Mouse (Mus musculus) left cerebral cortex, adult 11 months (tissue): ENCODE results near the gene Iqsec2.
"Not testable (repeated sequence)": the region's sequence is repeated elsewhere in the genome, so short reads cannot be mapped to it uniquely, and the experiment has no call there.

Experiments
- DNase-seq: peaks from one replicate; pipeline ENCODE4 v3.0.0; 2022; ENCODE audit warnings: low spot score

Gene Iqsec2

DNA sequence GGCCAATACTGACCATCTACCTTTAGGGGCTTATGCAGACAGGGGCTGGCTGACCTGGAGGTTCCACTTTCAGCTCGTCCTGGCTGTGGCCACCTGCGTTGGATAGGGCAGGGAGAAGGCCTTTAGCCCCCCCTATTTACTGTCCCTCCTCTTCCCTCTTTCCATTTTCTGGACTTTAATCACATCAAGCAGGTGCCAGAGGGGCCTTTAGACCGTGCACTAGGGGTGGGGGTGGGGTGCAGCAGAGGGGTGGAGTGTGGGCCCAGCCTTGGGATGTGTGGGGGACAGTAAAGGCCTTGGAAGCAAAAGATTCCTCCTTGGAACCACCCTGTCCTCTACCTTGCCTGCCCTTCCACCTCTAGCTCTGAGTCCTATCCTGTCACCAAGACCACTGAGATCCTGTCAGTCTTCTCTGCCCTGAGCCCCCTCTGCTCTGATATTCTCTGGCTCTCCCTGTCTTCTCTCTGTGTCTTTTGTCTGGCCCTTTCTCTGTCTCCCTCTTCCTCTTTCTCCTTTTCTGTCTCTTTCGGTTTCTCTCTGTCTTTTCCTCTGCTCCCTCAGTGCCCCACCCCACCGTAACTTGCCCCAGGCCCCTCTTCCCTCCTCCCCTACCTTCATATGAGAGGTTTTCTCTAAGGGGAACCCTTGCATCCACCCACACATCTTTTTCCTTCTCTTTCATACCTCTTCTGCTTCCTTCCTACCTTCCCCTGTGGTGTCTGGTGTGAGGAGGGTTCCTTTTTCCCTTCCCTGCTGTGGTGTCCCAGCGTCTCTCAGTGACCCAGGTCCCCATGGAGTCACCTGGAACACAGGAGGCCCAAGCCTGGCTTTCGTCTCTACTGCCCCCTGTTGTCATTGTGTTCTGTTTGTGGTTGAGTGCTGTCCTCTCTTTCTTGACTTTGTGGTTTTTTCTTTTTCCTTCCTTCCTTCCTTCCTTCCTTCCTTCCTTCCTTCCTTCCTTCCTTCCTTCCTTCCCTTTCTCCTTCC lies 35.9 kb downstream of the Iqsec2 start:
- no peak for DNase-seq

DNA sequence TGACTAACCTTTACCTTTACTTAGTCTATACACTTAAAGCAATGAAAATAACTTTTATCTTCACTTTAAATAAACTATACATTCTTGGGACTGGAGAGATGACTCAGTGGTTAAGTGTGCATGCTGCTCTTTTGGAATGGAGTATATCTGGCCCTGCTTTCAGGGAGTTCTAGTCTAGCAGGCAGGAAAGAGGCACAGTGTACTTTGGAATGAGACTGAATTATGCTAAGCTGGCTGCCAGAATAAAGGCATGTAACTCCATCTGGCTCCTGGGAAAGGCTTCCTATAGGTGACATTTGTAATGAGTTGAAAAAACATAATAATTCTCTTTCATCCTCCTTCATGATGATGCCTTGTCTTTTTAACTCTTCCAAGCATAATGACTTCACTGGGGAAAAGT lies 43.1 kb downstream of the Iqsec2 start:
- DNase-seq, result no peak

DNA sequence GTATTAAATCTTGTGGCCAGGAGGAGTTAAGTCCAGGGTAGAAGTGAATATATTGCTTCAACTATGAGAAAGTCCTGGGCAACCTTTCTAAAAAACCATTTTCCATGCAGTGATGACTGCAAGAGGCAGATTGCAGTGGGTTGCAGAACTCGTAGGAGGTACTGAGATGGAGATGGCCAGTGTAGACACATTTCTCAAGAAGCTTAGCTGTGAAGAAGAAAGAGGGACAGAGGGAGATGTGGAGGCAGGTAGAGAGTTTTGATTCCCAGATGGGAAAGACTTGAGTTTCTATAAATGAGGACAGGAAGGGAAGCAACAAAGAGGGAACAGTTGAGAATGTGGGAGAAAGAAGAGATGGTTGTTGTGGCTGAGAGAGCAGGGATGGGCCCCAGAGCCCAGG lies 47.2 kb downstream of the Iqsec2 start:
- DNase-seq, result no peak

DNA sequence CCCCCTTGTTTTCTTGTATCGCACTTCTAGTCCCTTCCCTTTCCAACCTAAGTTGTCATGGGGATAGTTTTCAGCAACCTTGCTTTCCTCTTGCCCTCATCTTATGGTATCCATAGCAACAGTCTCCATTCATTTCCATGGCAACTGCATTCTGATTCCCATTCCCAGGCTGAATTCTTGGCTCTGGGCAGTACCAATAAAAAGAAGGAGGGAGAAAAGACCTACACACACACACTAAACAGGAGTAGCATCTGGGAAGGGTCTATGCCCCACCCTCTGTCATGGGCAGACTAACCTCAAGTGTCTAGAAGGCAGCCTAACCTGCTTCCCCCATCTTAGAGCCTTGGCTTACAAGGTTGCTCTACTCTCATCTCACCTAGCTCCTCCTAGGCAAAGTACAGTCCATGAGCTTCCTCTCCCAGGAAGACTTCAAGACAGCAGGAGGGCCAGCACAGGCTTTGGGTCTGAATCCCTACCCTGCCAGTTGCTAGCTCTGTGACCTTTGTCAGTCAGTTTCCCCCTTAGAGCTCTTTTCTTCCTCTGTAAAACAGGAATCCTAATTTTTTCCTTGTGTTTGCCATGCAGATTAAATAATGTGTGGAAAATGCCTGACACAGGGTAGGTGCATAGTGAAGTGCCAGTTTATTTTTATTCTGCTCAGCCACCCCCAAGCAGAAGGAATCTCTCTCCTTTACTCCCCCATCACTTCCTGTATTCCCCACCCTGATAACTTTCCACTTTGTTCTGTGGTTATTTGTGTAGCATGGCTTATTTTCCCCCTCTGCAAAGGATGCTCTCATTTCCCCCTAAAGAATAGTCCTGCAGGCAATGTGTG lies 54.0 kb downstream of the Iqsec2 start:
- DNase-seq, result no peak

DNA sequence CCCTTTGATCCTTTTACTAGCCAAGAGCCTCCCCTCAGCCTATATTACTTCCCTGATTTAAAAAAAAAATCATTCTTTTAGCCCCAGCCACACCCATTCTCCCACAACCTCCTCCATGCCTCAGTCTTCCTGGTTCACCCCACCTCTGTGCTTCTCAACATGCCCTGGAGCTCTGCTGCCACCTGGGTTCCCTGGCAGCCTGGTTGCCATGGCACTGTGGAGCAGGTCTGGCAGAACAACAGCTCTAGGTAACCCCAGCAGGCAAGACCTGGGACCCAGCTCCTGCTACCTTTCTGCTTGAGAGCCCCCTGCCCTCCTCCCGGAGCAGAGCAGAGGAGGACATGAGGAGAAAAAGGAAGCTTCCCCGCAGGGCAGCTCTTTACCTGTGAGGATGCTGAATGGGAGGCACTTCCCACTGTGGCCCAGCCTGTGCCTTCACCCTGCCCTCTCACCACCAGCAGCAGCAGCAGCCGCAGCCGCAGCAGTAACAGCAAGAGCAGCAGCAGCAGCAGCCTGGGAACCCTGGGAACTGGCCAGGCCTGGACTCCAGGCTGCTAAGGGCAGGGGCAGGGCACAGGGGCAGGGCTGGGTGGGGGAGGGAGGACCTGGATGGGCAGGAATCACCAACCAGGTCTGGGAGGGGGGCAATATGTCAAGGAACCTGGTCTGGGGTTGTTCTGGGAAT lies 57.8 kb downstream of the Iqsec2 start:
- no peak for DNase-seq

DNA sequence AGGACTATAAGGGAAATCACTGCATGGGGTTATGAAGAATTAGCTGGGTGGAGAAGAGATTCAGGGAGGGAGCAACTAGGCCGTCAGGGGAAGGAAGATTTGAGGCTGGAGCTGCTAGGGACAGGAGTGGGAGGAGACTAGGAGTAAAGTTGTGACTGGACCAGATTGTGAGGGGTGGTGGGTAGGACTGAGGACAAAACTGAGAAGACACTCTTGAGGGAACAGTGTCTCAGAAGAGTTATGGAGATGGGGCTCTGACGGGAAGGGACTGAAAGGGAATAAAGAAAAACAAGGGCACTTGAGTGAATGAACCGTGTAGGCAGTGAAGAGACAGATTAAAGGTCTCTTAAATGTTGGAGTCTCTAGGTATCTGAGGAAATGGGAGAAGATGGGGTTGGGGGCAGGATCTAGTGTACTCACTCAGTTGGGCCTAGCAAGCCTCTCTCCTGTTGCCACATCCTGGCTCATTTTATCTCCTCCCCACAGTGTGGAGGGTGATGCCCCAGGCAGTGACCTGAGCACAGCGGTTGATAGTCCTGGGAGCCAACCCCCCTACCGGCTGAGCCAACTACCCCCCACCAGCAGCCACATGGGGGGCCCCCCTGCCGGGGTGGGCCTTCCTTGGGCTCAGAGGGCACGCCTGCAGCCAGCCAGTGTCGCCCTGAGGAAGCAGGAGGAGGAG lies 58.5 kb downstream of the Iqsec2 start:
- DNase-seq, result no peak

DNA sequence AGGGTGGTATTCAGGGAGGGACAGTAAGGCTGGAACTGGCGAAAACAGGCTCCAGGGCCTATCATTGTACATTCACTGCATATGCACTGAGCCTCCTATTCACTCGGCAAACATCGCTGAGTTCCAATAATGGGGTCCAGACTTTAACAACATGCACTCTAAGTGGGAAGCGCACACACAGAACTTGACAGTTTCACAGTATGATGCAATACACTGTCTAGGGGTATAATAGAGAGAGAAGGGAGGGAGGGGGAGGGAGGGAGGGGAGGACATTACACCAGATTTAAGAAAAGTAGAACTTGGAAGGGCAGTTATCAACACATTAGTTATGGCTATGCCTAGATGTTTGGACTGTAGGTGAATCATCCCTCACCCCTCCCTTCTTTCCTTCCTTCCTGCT lies 59.2 kb downstream of the Iqsec2 start:
- no peak for DNase-seq

DNA sequence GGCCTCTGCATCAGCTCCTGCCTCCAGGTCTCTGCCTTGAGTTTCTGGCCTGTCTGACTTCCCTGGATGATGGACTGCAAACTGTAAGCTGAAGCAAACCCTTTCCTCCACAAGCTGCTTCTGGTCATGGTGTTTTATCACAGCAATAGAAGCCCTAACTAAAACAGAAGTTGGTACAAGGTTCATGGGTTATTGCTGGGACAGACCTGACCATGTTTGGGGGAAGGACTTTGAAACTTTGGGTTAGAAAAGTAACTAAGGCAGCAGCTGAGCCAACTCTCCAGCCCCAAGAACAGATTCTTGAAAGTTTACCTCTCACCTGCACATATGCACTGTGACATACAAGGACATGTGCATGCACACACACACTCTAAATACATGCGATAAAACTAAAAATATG lies 61.4 kb downstream of the Iqsec2 start:
- DNase-seq, result no peak

DNA sequence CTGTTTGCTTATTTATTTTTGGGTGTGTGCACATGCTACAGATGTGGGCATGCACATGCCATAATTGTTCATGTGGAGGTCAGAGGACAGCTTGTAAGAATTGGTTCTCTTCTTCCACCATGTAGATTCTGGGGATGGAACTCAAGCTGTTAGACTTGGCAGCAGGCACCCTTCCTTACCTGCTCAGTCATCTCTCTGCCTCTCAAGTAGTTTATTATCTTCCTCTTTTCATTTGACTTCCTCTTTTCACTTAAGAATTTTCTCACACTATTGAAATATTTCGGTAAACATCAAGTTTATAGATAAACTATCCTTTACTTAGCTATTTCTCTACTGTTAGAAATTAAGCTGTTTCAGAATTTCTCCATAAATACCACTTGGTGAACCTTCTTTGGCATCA lies 70.6 kb downstream of the Iqsec2 start:
- DNase-seq, result no peak

DNA sequence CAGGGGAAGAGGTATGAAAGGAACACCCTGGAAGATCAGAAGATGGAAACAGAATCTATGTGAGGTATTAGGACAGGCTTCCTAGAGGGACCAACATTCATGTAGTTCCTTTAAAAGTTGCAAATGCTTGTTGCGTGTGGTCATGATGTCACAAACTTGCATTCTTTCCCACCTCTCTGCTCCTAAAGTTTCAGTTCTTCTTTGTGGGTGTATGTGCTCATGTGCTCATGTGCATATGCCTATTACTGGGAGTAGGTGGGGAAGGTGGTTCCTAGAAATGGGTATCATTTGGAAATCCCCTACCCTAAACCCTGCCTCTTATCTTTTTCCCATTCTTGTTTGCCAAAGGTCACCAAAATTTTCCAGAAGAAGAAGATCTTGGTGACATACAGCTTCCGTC lies 74.5 kb downstream of the Iqsec2 start:
- DNase-seq, result no peak

DNA sequence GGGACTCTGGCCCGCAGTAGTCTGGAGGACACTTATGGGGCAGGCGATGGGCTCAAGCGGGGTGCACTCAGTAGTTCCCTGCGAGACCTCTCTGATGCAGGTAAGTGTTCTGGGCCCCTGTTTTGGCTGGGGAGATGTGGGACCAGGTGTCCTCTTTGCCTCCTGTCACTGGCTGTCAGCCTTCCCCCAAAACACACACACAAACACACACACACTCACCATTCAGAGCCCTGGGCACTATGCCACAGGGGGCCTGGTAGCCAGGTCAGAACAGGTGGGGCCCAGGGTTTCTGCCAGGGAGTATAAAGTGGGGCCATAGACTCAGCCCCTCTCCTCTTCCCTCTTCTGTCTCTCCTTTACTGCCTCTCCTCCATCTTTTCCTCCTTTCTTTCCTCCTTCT lies 77.7 kb downstream of the Iqsec2 start:
- no peak for DNase-seq

DNA sequence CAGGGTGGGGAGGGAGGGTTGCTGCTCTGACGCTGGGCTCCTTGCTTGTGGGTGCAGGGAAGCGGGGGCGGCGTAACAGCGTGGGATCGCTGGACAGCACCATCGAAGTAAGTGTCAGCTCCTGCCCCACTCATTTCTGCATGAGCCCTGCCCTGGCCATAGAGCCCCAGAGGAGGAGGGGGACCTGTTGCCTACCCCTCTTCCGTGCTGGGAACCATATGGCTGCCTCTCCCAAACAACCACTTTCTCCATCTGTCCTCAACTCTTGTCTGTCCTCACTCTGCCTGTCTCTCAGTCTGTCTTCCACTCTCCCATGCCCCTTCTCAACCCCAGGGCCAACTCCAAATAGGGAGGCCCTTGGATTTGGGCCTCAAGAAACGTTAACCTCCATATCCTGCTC lies 78.2 kb downstream of the Iqsec2 start:
- no peak for DNase-seq

DNA sequence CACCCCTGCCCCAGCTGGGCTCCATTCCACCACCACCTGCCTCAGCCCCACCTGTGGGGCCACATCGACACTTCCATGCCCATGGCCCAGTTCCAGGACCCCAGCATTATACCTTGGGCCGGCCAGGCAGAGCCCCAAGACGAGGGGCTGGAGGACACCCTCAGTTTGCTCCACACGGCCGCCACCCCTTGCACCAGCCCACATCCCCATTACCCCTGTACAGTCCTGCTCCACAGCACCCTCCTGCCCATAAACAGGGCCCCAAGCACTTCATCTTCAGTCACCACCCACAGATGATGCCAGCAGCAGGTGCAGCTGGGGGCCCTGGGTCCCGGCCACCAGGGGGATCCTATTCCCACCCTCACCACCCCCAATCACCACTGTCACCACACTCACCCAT lies 79.2 kb downstream of the Iqsec2 start:
- DNase-seq, result no peak

DNA sequence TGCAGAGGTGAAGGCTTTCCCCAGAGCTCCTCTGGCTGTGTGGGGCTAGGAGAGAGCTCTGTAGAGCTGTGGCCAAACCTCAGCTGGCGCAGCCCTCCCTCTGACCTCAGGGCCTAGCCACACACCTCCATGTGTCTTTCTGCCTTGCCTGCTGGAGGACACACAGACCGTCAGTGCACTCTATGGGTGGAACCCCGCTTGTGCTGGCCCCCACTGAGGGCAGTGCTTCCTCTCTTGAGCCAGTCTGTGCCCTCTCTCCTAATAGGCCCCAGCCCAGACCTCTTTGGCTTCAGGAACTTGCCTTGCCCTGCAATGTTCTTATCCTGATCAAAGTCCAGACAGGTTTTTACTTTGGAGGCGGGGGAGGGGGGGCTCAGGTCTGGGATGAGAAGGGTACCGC lies 80.2 kb downstream of the Iqsec2 start:
- no peak for DNase-seq

DNA sequence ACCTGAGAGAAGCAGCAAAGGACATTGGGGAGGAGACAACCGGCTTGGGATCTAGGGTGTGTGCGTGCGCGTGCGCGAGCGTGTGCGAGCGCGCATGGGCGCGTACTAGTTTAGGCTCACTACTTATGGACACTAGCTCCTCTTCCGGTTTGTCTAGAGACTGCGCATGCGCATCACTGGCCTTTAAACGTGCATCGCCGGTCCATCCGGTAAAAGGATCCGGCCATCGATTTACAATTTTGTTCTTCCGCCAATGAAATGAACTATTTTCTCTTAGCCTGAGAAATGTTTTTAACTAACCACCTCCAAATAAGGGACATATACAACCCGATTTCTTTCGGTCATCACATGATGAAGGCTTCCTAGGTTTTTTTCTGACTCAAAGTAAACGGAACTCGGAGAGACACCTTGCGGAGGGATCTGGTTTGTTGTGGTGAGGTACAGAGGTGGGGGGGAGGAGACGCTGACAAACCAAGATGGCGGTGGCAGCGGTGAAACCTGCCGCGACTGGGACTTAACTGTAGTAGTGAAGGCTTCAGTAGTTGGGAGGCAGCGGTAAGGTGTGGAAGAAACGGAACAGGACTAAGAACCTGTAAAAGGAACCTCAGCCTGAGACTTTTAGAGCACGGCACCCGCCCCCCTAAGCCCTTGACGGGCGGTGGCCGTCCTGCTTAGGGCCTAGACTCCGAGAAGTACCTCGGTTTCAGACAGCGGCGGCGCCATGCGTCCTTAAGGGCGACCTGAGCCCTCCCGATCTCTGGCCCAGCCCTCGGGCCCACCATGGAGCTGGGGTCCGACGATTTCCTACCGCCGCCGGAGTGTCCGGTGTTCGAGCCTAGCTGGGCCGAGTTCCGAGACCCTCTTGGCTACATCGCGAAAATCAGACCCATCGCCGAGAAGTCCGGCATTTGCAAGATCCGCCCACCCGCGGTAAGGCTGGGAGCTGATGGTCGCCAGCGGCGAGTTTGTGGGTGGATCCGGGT lies 89.0 kb downstream of the Iqsec2 start, which contains the start of gene Kdm5c:
Gene Kdm5c (plus strand): TSS at position 240 of the 983 bp plus-strand sequence.
- peak; percentile 93 for DNase-seq

DNA sequence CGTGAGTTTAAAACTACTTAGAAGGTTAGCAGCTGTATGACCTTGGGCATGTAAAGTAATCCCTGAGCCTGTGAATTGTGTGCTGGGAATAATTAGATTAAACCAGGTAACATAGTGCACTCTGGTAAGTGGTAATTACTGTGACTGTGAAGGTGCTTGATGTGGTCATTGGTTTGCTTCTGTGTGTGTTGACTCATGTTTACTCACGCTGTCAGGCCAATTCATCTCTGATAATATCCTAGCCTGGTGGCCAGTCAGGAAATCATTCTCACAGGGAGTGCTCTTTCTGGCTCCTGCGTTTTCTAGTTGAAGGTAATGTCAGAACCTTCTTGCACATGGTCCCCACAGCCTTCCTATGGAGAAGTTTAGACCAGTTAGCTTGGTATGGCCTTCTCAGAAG lies 90.1 kb downstream of the Iqsec2 start:
- no peak for DNase-seq

DNA sequence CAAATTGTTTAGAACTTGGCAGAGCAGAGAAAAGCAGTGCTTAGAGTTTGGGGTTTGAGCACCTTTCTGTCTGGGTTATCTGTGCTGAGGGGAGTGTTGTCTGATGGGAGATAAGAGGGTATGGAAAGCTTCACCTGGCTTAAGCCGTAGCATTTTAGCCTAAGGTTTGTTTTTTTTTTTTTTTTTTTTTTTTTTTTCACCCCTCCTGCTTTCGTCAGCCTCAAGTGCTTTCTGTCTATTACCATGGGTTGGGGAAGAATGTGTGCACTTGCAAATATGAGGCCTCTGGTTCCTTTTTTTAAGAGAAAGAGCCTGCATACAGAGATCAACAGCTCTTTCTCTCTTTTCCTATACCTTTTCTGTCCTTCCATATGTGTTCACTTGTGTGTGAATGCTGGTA lies 91.7 kb downstream of the Iqsec2 start:
- no peak for DNase-seq

DNA sequence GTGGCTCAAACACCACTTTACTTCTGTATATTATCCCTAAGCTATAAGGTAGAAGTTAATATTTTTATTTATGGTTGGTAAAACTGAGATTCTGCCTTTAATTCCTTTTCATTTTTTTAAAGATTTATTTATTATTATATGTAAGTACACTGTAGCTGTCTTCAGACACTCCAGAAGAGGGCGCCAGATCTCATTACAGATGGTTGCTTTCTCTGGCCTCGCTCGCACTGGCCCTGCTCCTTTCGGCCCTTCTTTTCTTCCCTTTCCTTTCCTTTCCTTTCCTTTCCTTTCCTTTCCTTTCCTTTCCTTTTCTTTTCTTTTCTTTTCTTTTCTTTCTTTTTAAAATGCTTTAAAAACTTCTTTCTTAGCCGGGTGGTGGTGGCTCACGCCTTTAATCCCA lies 99.1 kb downstream of the Iqsec2 start:
- not testable (repeated sequence) for DNase-seq

DNA sequence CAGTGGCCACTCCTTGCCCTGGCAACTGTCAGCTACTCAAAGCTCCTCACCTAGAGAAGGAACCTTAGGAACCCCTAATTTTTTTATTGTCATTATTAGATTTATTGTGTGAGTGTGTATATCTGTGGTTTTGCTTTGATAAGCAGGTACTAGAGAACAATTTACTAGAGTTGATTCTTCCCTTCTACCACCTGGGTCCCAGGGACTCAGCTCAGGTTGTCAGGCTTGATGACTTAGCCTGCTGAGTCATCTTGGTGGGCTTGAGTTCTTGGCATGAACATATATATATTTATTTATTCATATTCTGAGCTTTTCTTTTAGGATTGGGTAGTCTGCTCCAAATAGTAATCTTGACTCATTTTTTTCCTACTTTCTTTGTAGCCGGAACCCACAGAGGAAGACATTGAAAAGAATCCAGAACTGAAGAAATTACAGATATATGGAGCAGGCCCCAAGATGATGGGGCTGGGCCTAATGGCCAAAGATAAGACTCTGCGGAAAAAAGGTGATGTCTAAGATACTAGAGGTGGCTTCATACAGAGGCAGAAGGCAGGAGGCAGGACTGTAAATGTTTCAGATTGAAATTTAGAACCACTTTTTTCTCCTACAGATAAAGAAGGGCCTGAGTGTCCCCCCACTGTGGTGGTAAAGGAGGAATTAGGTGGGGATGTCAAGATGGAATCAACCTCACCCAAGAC lies 100.6 kb downstream of the Iqsec2 start:
- no peak for DNase-seq

DNA sequence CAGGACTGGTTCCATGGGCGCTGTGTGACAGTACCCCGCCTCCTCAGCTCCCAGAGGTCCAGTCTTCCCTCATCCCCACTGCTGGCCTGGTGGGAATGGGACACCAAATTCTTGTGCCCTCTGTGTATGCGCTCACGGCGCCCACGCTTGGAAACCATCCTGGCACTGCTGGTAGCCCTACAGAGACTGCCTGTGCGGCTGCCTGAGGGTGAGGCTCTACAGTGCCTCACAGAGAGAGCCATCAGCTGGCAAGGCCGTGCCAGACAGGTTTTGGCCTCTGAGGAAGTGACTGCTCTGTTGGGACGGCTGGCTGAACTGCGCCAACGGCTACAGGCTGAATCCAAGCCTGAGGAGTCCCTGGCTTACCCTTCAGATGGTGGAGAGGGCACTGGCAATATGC lies 127.1 kb downstream of the Iqsec2 start:
- no peak for DNase-seq
